Mouse (Mus musculus): ENCODE results near the gene Efcab1.

- TF ChIP-seq GATA2 (IDR thresholded peaks at IDR 0.05; ENCODE audit: borderline replicate concordance, low read depth, low read length) (no peak), CTCF (IDR thresholded peaks at IDR 0.05; ENCODE audit: low read depth, low read length) (no peak), GATA1 (IDR thresholded peaks at IDR 0.05; ENCODE audit: borderline replicate concordance, low read length) (no peak), TAL1 (conservative IDR thresholded peaks at IDR 0.05; ENCODE audit: low read depth, low read length) (no peak), POLR2AphosphoS5 (IDR thresholded peaks at IDR 0.05; ENCODE audit: insufficient replicate concordance, low read depth, low read length) (no peak)
These were observed 12.5 kb upstream of the Efcab1 start for GRCm38 (mm10) chr16:14893864-14894263.

Data from G1E (cell line).